Mouse (Mus musculus): ENCODE measurements around the gene Nr3c2.

Gene Nr3c2

GRCm38 (mm10) chr8:77086036-77086435, 186.8 kb downstream of the Nr3c2 start:
- DNase-seq: no peak

GRCm38 (mm10) chr8:77096721-77097120, 197.5 kb downstream of the Nr3c2 start:
- no peak for DNase-seq

DNA sequence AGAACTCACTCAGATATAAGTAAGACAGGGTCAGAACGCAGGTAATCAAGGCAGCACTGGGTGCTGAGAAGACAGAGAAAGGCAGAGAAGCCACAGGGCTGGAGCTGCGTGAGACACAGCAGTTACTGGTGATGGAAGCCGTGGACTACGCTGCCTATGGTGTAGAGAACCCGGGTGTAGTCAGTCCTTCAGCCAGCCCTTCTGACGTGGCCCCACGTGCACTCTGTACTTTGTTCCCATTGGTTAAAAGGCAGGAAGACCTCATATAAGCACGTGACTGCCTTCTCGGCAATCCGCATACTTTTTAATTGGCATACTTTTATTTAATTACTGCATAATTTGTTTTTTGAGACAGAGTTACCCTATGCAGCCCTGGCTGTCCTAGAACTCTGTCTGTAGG, 198.9 kb downstream of the Nr3c2 start:
- DNase-seq: no peak

DNA sequence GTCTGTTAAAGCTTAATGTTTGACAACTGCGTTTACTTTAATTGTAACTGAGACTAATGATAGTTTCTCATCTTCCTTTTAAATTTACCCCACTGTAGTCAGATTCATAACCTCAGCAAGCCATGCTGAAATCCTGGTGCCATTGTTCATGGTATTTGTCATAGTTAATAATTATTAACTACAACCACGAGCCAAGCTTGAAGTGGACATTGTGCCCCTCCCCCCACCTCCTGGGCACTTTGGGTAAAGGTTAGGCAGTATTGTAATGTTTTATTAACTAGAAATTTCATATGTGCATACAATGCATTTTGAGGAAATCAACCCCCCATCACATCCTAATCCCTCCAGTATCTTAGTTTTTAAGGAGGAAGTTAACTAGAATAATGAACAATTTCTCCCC, 201.1 kb downstream of the Nr3c2 start:
- DNase-seq: no peak

GRCm38 (mm10) chr8:77102879-77103278, 203.6 kb downstream of the Nr3c2 start:
- no peak for DNase-seq

DNA sequence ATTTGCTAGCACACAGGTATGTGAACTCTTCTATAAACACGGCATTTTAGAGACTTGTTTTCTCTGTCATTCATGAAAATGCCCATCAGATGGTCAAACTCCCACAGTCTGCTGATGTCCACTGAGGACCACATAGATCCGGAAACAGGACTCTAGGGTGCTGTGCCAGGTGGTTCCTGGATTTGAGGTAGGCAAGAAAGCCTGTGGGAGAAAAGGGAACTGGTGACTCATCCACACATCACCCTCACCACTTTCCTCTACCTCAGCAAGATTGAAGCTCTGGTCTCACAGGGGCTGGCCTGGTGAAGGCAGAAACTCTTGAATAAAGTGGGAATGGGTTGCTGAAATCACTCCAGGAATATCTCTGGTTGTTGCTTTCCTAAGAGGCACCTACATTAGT, 213.5 kb downstream of the Nr3c2 start:
- no peak for DNase-seq

DNA sequence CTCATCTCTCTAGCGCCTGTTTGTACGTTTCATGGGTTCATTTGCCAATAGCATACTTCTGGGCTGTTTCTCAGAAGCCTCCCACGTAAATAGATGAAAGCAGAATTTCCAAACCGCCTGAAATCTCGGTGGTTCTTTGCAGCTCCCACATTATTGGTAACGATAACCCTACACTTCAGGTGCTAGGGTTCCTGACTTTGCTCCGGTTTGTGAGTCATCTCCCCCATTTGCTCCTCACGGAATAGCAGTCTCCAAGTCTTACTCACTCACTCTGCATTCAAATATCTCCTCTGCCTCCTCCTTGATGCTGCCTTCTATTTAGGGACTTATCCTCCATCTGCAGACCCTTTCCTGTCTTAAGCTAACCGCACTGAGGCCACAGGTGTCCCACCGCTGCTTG, 215.5 kb downstream of the Nr3c2 start:
- DNase-seq: no peak

- DNase-seq: no peak
Observed at GRCm38 (mm10) chr8:77116419-77117079, 217.3 kb downstream of the Nr3c2 start.

- DNase-seq: no peak
Observed at GRCm38 (mm10) chr8:77120810-77121570, 221.7 kb downstream of the Nr3c2 start.

- peak; percentile 53 for DNase-seq
Observed at GRCm38 (mm10) chr8:77121571-77121890, 222.3 kb downstream of the Nr3c2 start.

- DNase-seq: no peak
Observed at GRCm38 (mm10) chr8:77122300-77122699, 223.1 kb downstream of the Nr3c2 start.

- DNase-seq: no peak
Observed at GRCm38 (mm10) chr8:77125777-77126176, 226.5 kb downstream of the Nr3c2 start.

DNA sequence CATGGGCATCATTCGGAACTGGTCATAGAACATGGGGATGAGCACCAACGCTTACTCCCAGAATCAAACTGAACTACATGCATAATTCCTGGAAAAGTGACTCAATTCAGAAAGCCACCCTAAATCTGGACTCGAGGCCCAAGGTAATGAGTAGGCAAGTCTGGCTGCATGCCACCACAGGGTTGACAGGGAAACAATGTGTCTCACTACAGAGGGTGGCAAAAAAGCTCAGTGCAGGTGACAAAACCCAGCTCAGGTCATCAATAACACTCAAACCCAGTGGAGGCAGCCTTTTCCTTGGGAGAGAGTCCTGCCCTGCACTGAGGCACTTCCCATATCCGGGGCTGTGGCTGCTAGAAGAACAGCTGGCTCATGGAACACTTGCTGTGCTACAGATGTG, 228.8 kb downstream of the Nr3c2 start:
- no peak for DNase-seq

DNA sequence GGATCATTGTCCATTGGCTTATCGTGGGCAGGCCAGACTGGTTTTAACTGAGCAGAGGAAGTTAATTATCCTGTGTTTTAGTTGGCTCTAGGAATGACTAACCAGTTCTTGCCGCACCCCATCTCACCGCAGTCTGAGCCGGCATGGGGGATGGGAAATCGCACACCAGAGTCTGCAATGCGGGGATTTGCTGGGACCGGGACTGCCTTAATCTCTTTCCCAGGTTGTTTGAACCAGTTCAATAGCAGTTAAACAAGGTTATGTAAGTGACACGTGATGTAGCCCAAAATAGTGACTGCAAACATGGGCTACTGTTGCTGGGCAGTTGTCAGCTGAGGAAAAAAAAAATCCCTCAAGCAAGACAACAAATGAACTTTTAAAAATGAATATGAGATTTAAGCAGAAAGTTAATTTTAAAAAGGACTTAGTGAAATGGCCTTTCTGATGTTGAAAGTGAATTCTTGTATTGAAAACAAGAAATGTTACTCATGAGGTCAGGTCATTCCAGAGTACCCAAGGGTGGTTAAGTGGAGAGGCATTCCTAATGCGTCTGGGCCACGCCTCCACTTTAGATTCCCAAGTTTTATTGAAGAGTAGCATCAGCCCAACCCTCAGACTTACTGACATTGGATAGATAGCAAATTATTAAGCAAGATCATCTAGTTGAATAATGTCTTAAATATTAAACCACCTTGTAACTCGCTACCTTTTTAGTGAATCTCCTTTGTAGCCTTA, 233.8 kb downstream of the Nr3c2 start:
- peak; percentile 32 for DNase-seq

- DNase-seq: no peak
Observed at GRCm38 (mm10) chr8:77133797-77134385, 234.6 kb downstream of the Nr3c2 start.

DNA sequence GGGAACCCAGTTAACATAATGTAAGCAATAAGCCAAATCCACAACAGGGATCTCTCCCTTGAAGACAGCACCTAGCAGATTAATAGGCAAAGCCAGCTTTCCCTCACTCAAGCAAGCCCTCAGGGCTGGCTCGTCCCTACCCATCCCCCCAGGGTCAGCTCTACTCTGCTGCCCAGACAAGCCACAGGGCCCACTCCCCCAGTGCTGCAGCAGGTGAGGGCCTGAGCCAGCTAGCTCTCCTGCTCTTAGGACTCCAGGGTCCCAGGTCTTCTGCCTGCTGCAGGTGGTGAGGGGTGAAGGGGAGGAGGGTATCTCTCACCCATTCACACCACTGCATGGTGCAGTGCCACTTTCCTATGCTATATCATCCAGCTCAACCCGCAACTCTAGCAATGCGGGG, 246.0 kb downstream of the Nr3c2 start:
- no peak for DNase-seq

DNA sequence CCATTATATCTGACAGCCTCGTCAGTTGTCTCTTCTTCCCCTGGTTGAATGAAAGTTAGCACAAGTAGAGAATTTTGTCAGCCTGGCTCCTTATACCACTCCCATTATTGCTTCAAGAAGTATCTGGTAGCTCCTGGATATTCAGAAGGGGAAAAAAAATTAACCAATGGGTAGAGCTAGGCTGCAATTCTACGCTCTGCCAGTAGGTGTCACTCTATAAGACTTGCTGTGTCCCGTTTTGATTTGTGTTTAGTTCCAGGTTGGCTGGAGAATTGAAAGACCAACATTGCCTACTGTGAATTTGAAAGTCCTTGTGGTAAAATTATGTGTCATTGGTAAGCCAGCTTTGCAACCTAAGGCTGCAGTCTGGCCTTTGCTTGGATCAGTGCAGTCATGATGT, 255.3 kb downstream of the Nr3c2 start:
- DNase-seq: no peak

DNA sequence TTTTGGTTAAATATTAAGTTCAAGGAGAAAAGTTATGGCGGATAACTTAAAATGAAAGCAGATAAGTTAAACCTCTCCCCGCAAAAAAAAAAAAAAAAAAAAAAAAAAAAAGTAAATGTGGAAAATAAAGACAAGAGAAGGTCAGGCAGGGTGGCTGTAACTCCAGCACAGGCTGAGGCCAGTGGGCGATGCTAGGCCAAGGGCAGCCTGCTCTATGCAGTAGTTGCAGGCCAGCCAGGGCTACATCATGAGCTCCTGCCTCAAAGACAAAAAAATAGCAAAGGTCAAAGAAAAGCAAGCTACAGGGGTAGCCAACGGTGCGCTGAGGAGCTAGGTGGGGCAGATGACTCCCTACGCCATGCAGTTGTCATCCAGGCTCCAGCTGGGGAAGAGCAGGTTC, 270.1 kb downstream of the Nr3c2 start:
- DNase-seq: no peak

DNA sequence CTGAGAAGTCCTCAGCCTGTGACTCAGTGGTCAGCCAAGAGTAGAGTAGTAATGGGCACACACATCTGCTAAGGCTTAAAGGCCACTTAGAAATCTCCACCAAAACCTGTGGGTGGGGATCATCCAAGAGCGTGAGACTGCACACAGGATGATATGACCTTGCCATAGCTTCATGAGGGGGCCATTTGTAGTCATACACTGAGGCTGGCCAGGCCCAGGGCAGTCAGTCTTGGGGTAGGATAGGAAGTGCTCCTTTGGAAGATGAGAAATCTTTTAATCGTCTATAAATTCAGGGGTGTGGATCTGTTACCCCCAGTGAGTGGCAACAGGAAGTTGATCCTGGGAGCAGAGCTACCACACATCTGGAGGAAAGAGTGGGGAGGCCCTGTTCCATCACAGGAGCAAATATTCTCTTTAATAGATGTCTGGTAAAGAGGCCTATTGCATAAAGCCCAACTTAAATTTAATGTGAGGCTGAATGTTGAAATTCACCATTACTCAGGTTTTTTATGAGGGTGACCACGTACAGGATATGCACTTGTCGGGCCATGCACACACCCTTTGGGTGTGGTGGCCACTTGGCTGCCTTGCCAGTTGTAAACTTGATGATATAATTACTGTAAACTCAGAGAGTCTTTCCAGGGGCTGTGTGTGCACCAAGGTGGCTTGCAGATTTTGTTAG, 270.7 kb downstream of the Nr3c2 start:
- no peak for DNase-seq

DNA sequence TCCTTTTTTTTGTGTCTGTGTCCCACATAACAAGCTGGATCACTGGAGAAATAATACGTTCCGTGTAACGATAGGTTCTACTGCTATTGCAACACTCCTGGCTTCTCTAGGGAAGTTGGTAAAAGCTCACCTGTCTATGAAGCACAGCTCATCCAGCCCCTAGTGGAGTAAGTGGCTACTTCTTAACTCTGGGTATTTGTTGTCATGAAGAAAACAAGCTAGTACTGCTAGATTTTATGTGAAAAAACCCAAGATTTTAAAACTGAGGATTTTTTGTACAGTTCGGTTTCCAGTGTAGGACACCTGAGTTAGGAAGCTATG, 271.2 kb downstream of the Nr3c2 start:
- no peak for DNase-seq

GRCm38 (mm10) chr8:77173075-77173657, 273.9 kb downstream of the Nr3c2 start:
- no peak for DNase-seq

- no peak for DNase-seq
Observed at GRCm38 (mm10) chr8:77173736-77174135, 274.5 kb downstream of the Nr3c2 start.

DNA sequence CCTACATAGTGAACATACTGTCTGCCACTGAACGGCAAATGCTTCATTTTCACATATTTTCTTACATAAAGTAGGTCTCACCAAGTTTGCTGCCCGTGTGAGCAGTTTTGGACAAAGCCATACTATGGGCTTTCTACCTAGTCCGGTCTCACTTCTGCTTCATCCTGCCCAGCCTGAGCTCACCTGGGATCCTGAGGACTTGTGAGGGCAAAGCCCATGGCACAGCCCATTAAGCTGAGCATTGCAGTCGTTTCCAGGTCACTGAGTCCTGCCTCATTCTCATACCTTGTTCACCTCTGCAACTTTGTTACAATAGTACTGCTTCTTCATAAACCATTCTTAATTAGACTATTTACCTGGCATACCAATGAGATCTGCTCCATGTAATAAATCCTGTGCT, 276.2 kb downstream of the Nr3c2 start:
- DNase-seq: no peak
